In genomic region chr8:93563551-93563950, GRCm38 (mm10) we compare ENCODE assay signal across 24 mouse cellular contexts. TPM values are rescaled to one million over a fixed set of nuclear protein-coding genes. Genes with fewer than 3 reads are reported as not detected.
DNase-seq lines count a peak whose midpoint lies in the region; ATAC-seq and TF ChIP-seq lines count a peak whose summit lies in the region.
"Had no signal": no experiment of that assay in that cellular context is flagged by ENCODE, and none has a peak within 500 bp of the region (broad histone marks: within the 10 kb centered on the region; RNA-seq: fewer than 3 reads in every experiment).

No protein-coding gene starts in this region.

- no peaks in the 10 kb centered on the region for H3K27me3 ChIP-seq in forebrain, postnatal 0 days (ENCODE audit: insufficient read depth, low read length)
- H3K27me3 ChIP-seq in forebrain, embryonic 16.5 days (replicated peaks; ENCODE audit: control insufficient read depth, insufficient read depth, low read length) = no peaks in the 10 kb centered on the region
- H3K27me3 ChIP-seq: embryonic facial prominence, embryonic 13.5 days; forebrain, embryonic 12.5 days; hindbrain, embryonic 12.5 days; limb, embryonic 15.5 days; stomach, embryonic 15.5 days had no signal

- peaks cover 8% of the 10 kb centered on the region; the same call in 1 of the 2 replicates for H3K4me1 ChIP-seq in forebrain, postnatal 0 days (ENCODE audit: insufficient read depth)
- peaks cover 22% of the 10 kb centered on the region for H3K4me1 ChIP-seq in forebrain, embryonic 16.5 days (replicated peaks; ENCODE audit: control insufficient read depth, insufficient read depth, low read length)
- H3K4me1 ChIP-seq: hindbrain, embryonic 12.5 days; limb, embryonic 15.5 days; stomach, embryonic 15.5 days had no signal

- H3K36me3 ChIP-seq in forebrain, postnatal 0 days (ENCODE audit: insufficient read depth) = no peaks in the 10 kb centered on the region
- no peaks in the 10 kb centered on the region for H3K36me3 ChIP-seq in forebrain, embryonic 16.5 days (ENCODE audit: control insufficient read depth, insufficient read depth)
- H3K36me3 ChIP-seq: embryonic facial prominence, embryonic 13.5 days; forebrain, embryonic 12.5 days; hindbrain, embryonic 12.5 days; limb, embryonic 15.5 days; stomach, embryonic 15.5 days had no signal

- TF ChIP-seq CTCF in forebrain, postnatal 0 days (IDR thresholded peaks at IDR 0.05; ENCODE audit: low read depth) = no peak

- no peak overlapping the region for H3K4me3 ChIP-seq in forebrain, postnatal 0 days (ENCODE audit: low read depth, low read length)
- no peak overlapping the region for H3K4me3 ChIP-seq in forebrain, embryonic 16.5 days (replicated peaks; ENCODE audit: low read length)
- H3K4me3 ChIP-seq: embryonic facial prominence, embryonic 13.5 days; forebrain, embryonic 12.5 days; hindbrain, embryonic 12.5 days; limb, embryonic 15.5 days; stomach, embryonic 15.5 days had no signal

- intact Hi-C loops in left cerebral cortex, postnatal 14 days (cut with DNase I) = loop anchor here (10.0 kb wide), 1 partner anchor 59 kb away; no protein-coding TSS in a partner anchor
- intact Hi-C loops in left cerebral cortex, postnatal 4 days (cut with DNase I) = no loop called here
- intact Hi-C loops in gastrocnemius, postnatal 14 days (cut with DNase I; ENCODE audit: low total_unique reads) = no loop called here

- 68% methylated on average over 7 of the region's 7 CpGs for WGBS in forebrain, postnatal 0 days
- 76% methylated on average over 7 of the region's 7 CpGs for WGBS in forebrain, embryonic 16.5 days

- no peak for DNase-seq in forebrain, postnatal 0 days
- DNase-seq in left cerebral cortex, postnatal 14 days (ENCODE audit: low spot score in 2 of 2) = peak; percentile 31 to 67
- DNase-seq in left cerebral cortex, postnatal 4 days = no peak
- peak; percentile 64 to 66 for DNase-seq in cerebellum, postnatal 10 days
- peak; percentile 43 for DNase-seq in right cerebral cortex, postnatal 25 days
- no peak for DNase-seq in gastrocnemius, postnatal 14 days
- DNase-seq: adrenal gland, postnatal 36 days; B cell, adult 2 months; heart, postnatal 10 days; kidney, postnatal 4 days; retina, postnatal 1 day had no signal

- peak overlapping the region; percentile 9; the same call in 1 of the 2 replicates for H3K27ac ChIP-seq in forebrain, postnatal 0 days (ENCODE audit: low read depth, low read length)
- H3K27ac ChIP-seq in forebrain, embryonic 16.5 days (ENCODE audit: low read length) = no peak overlapping the region
- H3K27ac ChIP-seq: embryonic facial prominence, embryonic 13.5 days; forebrain, embryonic 12.5 days; hindbrain, embryonic 12.5 days; limb, embryonic 15.5 days had no signal

- ATAC-seq in forebrain, postnatal 0 days = 0 out of 2 replicates have a peak, but pooled peaks have one; percentile 40
- ATAC-seq in forebrain, embryonic 16.5 days = no peak
- ATAC-seq: inflammation-experienced regulatory T-cells, adult 6 months; lung, postnatal 0 days had no signal

- no peak overlapping the region for H3K4me2 ChIP-seq in forebrain, postnatal 0 days (ENCODE audit: low read depth)
- H3K4me2 ChIP-seq in forebrain, embryonic 16.5 days (ENCODE audit: low read length) = no peak overlapping the region
- H3K4me2 ChIP-seq: embryonic facial prominence, embryonic 13.5 days; forebrain, embryonic 12.5 days; heart, embryonic 11.5 days; hindbrain, embryonic 12.5 days; limb, embryonic 15.5 days; midbrain, embryonic 11.5 days; stomach, embryonic 15.5 days had no signal

- no peaks in the 10 kb centered on the region for H3K9me3 ChIP-seq in forebrain, postnatal 0 days (ENCODE audit: low read length)
- H3K9me3 ChIP-seq in forebrain, embryonic 16.5 days (ENCODE audit: control insufficient read depth, low read length) = no peaks in the 10 kb centered on the region
- H3K9me3 ChIP-seq: stomach, embryonic 15.5 days had no signal

- H3K9ac ChIP-seq in forebrain, postnatal 0 days = no peak overlapping the region
- no peak overlapping the region for H3K9ac ChIP-seq in forebrain, embryonic 16.5 days (replicated peaks; ENCODE audit: low read depth, low read length)
- H3K9ac ChIP-seq: embryonic facial prominence, embryonic 13.5 days; forebrain, embryonic 12.5 days; hindbrain, embryonic 12.5 days; limb, embryonic 15.5 days; stomach, embryonic 15.5 days had no signal

RNA-seq across cellular contexts. Expression of gene Ces5a, which starts 27.9 kb away (rescaled TPM):
- 0.62 and 1.2 TPM in 2 replicates for total RNA-seq in forebrain, postnatal 0 days (2014; rRNA removed)
- 0.67 and 0.94 TPM in 2 replicates for polyA plus RNA-seq in forebrain, postnatal 0 days (2015; fragmentation: Nextera tagmentation; extraction: Ambion mirVana)
- 0.75 and 0.88 TPM in 2 replicates for polyA plus RNA-seq in forebrain, embryonic 16.5 days (2015; fragmentation: Nextera tagmentation; extraction: Ambion mirVana)
- 1 to 10 TPM; 1.9 to 2.5 TPM for total RNA-seq in left cerebral cortex, postnatal 14 days (2021)
- total RNA-seq in left cerebral cortex, postnatal 4 days (2021) = 1 to 10 TPM; 1.5 to 2.2 TPM
- 1 to 10 TPM in 1 of 2 experiments, under 1 TPM in 1; 0.24 to 1.4 TPM for total RNA-seq in gastrocnemius, postnatal 14 days (2021)
- total RNA-seq: adrenal gland, postnatal 36 days; heart, postnatal 10 days had no signal
- polyA plus RNA-seq: embryonic facial prominence, embryonic 13.5 days; heart, embryonic 11.5 days; kidney, embryonic 14.5 days; liver, embryonic 16.5 days; midbrain, embryonic 11.5 days; neural tube, embryonic 11.5 days; stomach, embryonic 15.5 days had no signal

Comparison
In these comparisons a context has a peak if more than half of its experiments do, and no peak if none do; other contexts are left out.
1. DNase-seq: peak in left cerebral cortex, postnatal 14 days (2 of 2), cerebellum, postnatal 10 days (2 of 2) and right cerebral cortex, postnatal 25 days (single experiment); none in forebrain, postnatal 0 days (single experiment), left cerebral cortex, postnatal 4 days (single experiment) and gastrocnemius, postnatal 14 days (single experiment).